Mouse (Mus musculus) ES-CJ7 (cell line): ENCODE data around the gene Taar5.

Source experiments
- DNase-seq: peaks from one replicate; pipeline ENCODE4 v3.0.0; 2011; ENCODE audit warnings: low read depth, low spot score

Gene Taar5

DNA sequence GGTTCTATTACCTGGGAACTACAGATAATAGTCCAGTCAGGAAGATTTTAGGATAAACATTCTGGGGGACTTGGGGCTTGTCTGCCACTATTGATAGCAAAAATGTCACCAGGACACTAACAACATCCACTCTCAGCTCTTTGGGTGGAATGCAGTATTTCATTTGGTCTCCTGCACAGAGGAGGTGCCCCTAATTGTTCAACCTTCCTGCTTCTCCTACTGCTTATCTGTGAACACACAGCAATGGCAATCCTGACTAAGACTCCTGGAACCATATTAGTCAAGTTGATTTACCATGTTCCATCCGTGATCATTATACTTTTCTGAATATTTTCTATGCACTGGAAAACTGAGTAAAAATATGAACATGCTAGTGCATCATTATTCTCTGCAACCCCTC is 37.6 kb downstream of the Taar5 start:
- no peak for DNase-seq
